Mouse (Mus musculus) cerebellum, postnatal 14 days (tissue): ENCODE results near the gene Ccdc33.

ENCODE experiments used
- DNase-seq, 2 experiments: peaks; one replicate each; pipeline ENCODE4 v3.0.0; 2021; ENCODE audit warnings: mixed read lengths in 2 of 2

The Ccdc33 gene

GRCm38 (mm10) chr9:58118671-58119070, at the start of gene Ccdc33:
TSS of gene Ccdc33 (minus strand) at chr9:58118823.
- DNase-seq = no peak

GRCm38 (mm10) chr9:58165779-58166178, 47.2 kb upstream of the Ccdc33 start:
- no peak for DNase-seq

- no peak for DNase-seq
Observed at GRCm38 (mm10) chr9:58163146-58163545, 44.5 kb upstream of the Ccdc33 start.

- no peak for DNase-seq
Observed at GRCm38 (mm10) chr9:58162173-58162572, 43.5 kb upstream of the Ccdc33 start.

- DNase-seq = no peak
Observed at GRCm38 (mm10) chr9:58160315-58160714, 41.7 kb upstream of the Ccdc33 start.

GRCm38 (mm10) chr9:58159855-58160254, 41.2 kb upstream of the Ccdc33 start:
- DNase-seq = peak in 1 of 2 experiments; percentile 58

- no peak for DNase-seq
Observed at GRCm38 (mm10) chr9:58158541-58159311, 40.1 kb upstream of the Ccdc33 start.

GRCm38 (mm10) chr9:58157838-58158237, 39.2 kb upstream of the Ccdc33 start:
- DNase-seq = no peak

- DNase-seq = no peak
Observed at GRCm38 (mm10) chr9:58156819-58157560, 38.4 kb upstream of the Ccdc33 start.

GRCm38 (mm10) chr9:58155366-58155765, 36.7 kb upstream of the Ccdc33 start:
- peak; percentile 62 to 80 for DNase-seq

- DNase-seq = no peak
Observed at GRCm38 (mm10) chr9:58153095-58153494, 34.5 kb upstream of the Ccdc33 start.

- no peak for DNase-seq
Observed at GRCm38 (mm10) chr9:58150733-58151361, 32.2 kb upstream of the Ccdc33 start.

GRCm38 (mm10) chr9:58148806-58149205, 30.2 kb upstream of the Ccdc33 start:
- DNase-seq = no peak

- DNase-seq = no peak
Observed at GRCm38 (mm10) chr9:58145417-58145816, 26.8 kb upstream of the Ccdc33 start.

- DNase-seq = no peak
Observed at GRCm38 (mm10) chr9:58144664-58145063, 26.0 kb upstream of the Ccdc33 start.

- DNase-seq = no peak
Observed at GRCm38 (mm10) chr9:58143419-58143818, 24.8 kb upstream of the Ccdc33 start.

GRCm38 (mm10) chr9:58139947-58140346, 21.3 kb upstream of the Ccdc33 start:
- DNase-seq = no peak

GRCm38 (mm10) chr9:58135921-58136321, 17.3 kb upstream of the Ccdc33 start:
- no peak for DNase-seq

- DNase-seq = peak; percentile 79 to 80
Observed at GRCm38 (mm10) chr9:58134906-58135305, 16.3 kb upstream of the Ccdc33 start.

GRCm38 (mm10) chr9:58133893-58134884, 15.6 kb upstream of the Ccdc33 start:
- no peak for DNase-seq

GRCm38 (mm10) chr9:58131735-58132134, 13.1 kb upstream of the Ccdc33 start:
- no peak for DNase-seq

- DNase-seq = no peak
Observed at GRCm38 (mm10) chr9:58130909-58131308, 12.3 kb upstream of the Ccdc33 start.
